Comparison of ENCODE assay signal across 8 mouse cellular contexts in genomic region chr16:22009596-22009995, GRCm38 (mm10). TPM values are rescaled to one million over a fixed set of nuclear protein-coding genes. Genes with fewer than 3 reads are reported as not detected.
DNase-seq lines count a peak whose midpoint lies in the region; ATAC-seq and TF ChIP-seq lines count a peak whose summit lies in the region.

No protein-coding gene starts in this region.

- under 1% methylated on average over 51 of the region's 51 CpGs for WGBS in heart, embryonic 15.5 days
- under 1% methylated on average over 36 of the region's 51 CpGs for WGBS in liver, postnatal 0 days (ENCODE audit: insufficient replicate concordance)
- WGBS in stomach, embryonic 15.5 days, result under 1% methylated on average over 50 of the region's 51 CpGs

- in situ Hi-C loops in Patski (cut with MboI; ENCODE audit: low pct_unique_long_range_greater_than_20kb), result no loop called here

- POLR2A ChIA-PET in Patski (lab: Charles Lee), result no interaction called here

- no peak for TF ChIP-seq EP300 in liver, postnatal 0 days (IDR thresholded peaks at IDR 0.05; ENCODE audit: low read depth)

- peak overlapping the region; percentile 80 for H3K27ac ChIP-seq in heart, embryonic 15.5 days
- H3K27ac ChIP-seq in liver, postnatal 0 days (ENCODE audit: low read depth), result peak overlapping the region; percentile 91
- peak overlapping the region; percentile 71 for H3K27ac ChIP-seq in stomach, embryonic 15.5 days

- 0 out of 2 replicates have a peak, but pooled peaks cover 3% of the 10 kb centered on the region for H3K36me3 ChIP-seq in heart, embryonic 15.5 days
- H3K36me3 ChIP-seq in liver, postnatal 0 days (replicated peaks; ENCODE audit: insufficient read depth, low read length), result 0 out of 2 replicates have a peak, but pooled peaks cover 3% of the 10 kb centered on the region
- H3K36me3 ChIP-seq in stomach, embryonic 15.5 days, result no peaks in the 10 kb centered on the region

- intact Hi-C loops in left cerebral cortex, postnatal 4 days (cut with DNase I), result no loop called here

- H3K4me1 ChIP-seq in heart, embryonic 15.5 days (replicated peaks), result peaks cover 14% of the 10 kb centered on the region
- peaks cover 12% of the 10 kb centered on the region for H3K4me1 ChIP-seq in liver, postnatal 0 days (ENCODE audit: insufficient read depth)
- H3K4me1 ChIP-seq in stomach, embryonic 15.5 days, result no peaks in the 10 kb centered on the region

- CTCF ChIA-PET in Patski (lab: Charles Lee), result interaction anchor here (1.4 kb wide), 1 partner anchor 8 kb away, joined by 4 read pairs; no protein-coding TSS in a partner anchor

- peak; percentile 65 for ATAC-seq in heart, embryonic 15.5 days (replicated peaks; ENCODE audit: insufficient number of reproducible peaks, insufficient read depth, low FRiP score, low read depth)
- peak; percentile 53 for ATAC-seq in Patski
- ATAC-seq in granulocyte monocyte progenitor cell, adult 5-6 weeks (replicated peaks; ENCODE audit: poor library complexity, severe bottlenecking), result peak; percentile 38
- ATAC-seq in liver, postnatal 0 days, result peak; percentile 69
- peak; percentile 48 for ATAC-seq in stomach, embryonic 15.5 days (ENCODE audit: insufficient read depth, low FRiP score, low read depth)

- H3K9ac ChIP-seq in heart, embryonic 15.5 days, result peak overlapping the region; percentile 90
- H3K9ac ChIP-seq in liver, postnatal 0 days (replicated peaks), result peak overlapping the region; percentile 98
- H3K9ac ChIP-seq in stomach, embryonic 15.5 days, result peak overlapping the region; percentile 86

- peak overlapping the region; percentile 73 for H3K4me2 ChIP-seq in heart, embryonic 15.5 days
- H3K4me2 ChIP-seq in liver, postnatal 0 days (ENCODE audit: low read depth, low read length), result peak overlapping the region; percentile 92
- H3K4me2 ChIP-seq in stomach, embryonic 15.5 days, result peak overlapping the region; percentile 69

- TF ChIP-seq CTCF in Patski (IDR thresholded peaks at IDR 0.05), result no peak
- TF ChIP-seq CTCF in liver, postnatal 0 days (IDR thresholded peaks at IDR 0.05; ENCODE audit: low read depth), result no peak

- H3K4me3 ChIP-seq in heart, embryonic 15.5 days, result peak overlapping the region; percentile 89
- H3K4me3 ChIP-seq in liver, postnatal 0 days (ENCODE audit: low read depth, low read length), result peak overlapping the region; percentile 91
- peak overlapping the region; percentile 79 for H3K4me3 ChIP-seq in stomach, embryonic 15.5 days (replicated peaks)

- H3K9me3 ChIP-seq in heart, embryonic 15.5 days (replicated peaks), result no peaks in the 10 kb centered on the region
- H3K9me3 ChIP-seq in liver, postnatal 0 days (ENCODE audit: low read length), result no peaks in the 10 kb centered on the region
- H3K9me3 ChIP-seq in stomach, embryonic 15.5 days, result no peaks in the 10 kb centered on the region

- no peaks in the 10 kb centered on the region for H3K27me3 ChIP-seq in heart, embryonic 15.5 days
- no peaks in the 10 kb centered on the region for H3K27me3 ChIP-seq in Patski
- no peaks in the 10 kb centered on the region for H3K27me3 ChIP-seq in liver, postnatal 0 days (ENCODE audit: insufficient read depth, low read length)
- H3K27me3 ChIP-seq in stomach, embryonic 15.5 days (replicated peaks), result no peaks in the 10 kb centered on the region

- no peak for DNase-seq in heart, adult 9 months (ENCODE audit: low spot score in 2 of 2)
- no peak for DNase-seq in Patski (ENCODE audit: low read depth, low spot score)
- DNase-seq in liver, postnatal 0 days, result no peak
- DNase-seq in urinary bladder, postnatal 36 days (ENCODE audit: low spot score in 2 of 2), result no peak
- DNase-seq in left cerebral cortex, postnatal 4 days, result no peak

RNA-seq across cellular contexts. Expression of gene Senp2, which starts 0.3 kb away (rescaled TPM):
- 22.1 and 25.7 TPM in 2 replicates for polyA plus RNA-seq in heart, embryonic 15.5 days (2015; fragmentation: Nextera tagmentation; extraction: Ambion mirVana)
- 35.3 TPM for polyA plus RNA-seq in Patski (2021)
- 37.0 and 40.1 TPM in 2 replicates for total RNA-seq in granulocyte monocyte progenitor cell, adult 5-6 weeks (2014; fragmentation: Nextera tagmentation)
- 30.1 and 44.9 TPM in 2 replicates for total RNA-seq in granulocyte monocyte progenitor cell, adult 5-6 weeks (2017)
- 14.1 and 15.5 TPM in 2 replicates for polyA plus RNA-seq in liver, postnatal 0 days (2015; fragmentation: Nextera tagmentation; extraction: Ambion mirVana)
- polyA plus RNA-seq in stomach, embryonic 15.5 days (2015; fragmentation: Nextera tagmentation; extraction: Ambion mirVana), result 42.4 and 42.9 TPM in 2 replicates
- total RNA-seq in left cerebral cortex, postnatal 4 days (2021), result 10 to 100 TPM; 60.0 to 62.6 TPM

RNA-seq across cellular contexts. Expression of gene Liph, which starts 14.1 kb away (rescaled TPM):
- polyA plus RNA-seq in heart, embryonic 15.5 days (2015; fragmentation: Nextera tagmentation; extraction: Ambion mirVana), result 0.25 and 0.61 TPM in 2 replicates
- 0.30 TPM for polyA plus RNA-seq in Patski (2021)
- 0.53 TPM in 1 of 2 replicates, not detected in the other for total RNA-seq in granulocyte monocyte progenitor cell, adult 5-6 weeks (2014; fragmentation: Nextera tagmentation)
- not detected in 2 replicates for total RNA-seq in granulocyte monocyte progenitor cell, adult 5-6 weeks (2017)
- 0.33 and 0.48 TPM in 2 replicates for polyA plus RNA-seq in liver, postnatal 0 days (2015; fragmentation: Nextera tagmentation; extraction: Ambion mirVana)
- polyA plus RNA-seq in stomach, embryonic 15.5 days (2015; fragmentation: Nextera tagmentation; extraction: Ambion mirVana), result 15.9 and 21.4 TPM in 2 replicates
- total RNA-seq in left cerebral cortex, postnatal 4 days (2021), result under 1 TPM; 0.14 to 0.18 TPM

Comparison
In these comparisons a context has a peak if more than half of its experiments do, and no peak if none do; other contexts are left out.
1. RNA of gene Liph, which starts 14.1 kb away (polyA plus RNA-seq): 15.9 to 21.4 TPM in stomach, embryonic 15.5 days; 0.33 to 0.48 TPM in liver, postnatal 0 days, 0.30 TPM in Patski (single experiment) and 0.25 to 0.61 TPM in heart, embryonic 15.5 days; every median in the first group is over 10 times any median in the second.
2. Peak in every context shown above with its lines, with median percentiles within 50 percentile points of each other: ATAC-seq, H3K27ac ChIP-seq, H3K4me2 ChIP-seq, H3K4me3 ChIP-seq and H3K9ac ChIP-seq.